Mouse (Mus musculus): ENCODE data around the gene Pgam2.

GRCm38 (mm10) chr11:5766019-5766418 is 37.5 kb downstream of the Pgam2 start:
- TF ChIP-seq GATA1 (IDR thresholded peaks at IDR 0.05; ENCODE audit: low read length) (no peak), TAL1 (IDR thresholded peaks at IDR 0.05; ENCODE audit: low read length) (no peak)

Measured in erythroblast, embryonic 14.5 days (primary cell).